Mouse (Mus musculus) intestine, embryonic 14.5 days (tissue): ENCODE results near the gene Plppr1. TPM values are rescaled to one million over a fixed set of nuclear protein-coding genes. Genes with fewer than 3 reads are reported as not detected.
A peak's percentile ranks its signal among the peaks of the same experiment; 100 is the strongest.

Experiments
- ATAC-seq: fragments of 200-750 bp; cut with Nextera tagmentation; replicated peaks from 2 replicates; pipeline ENCODE4 v1.8.0; 2017; ENCODE audit warnings: low read depth, moderate number of reproducible peaks, moderate TSS enrichment, moderate library complexity; ENCODE audit not compliant: low FRiP score, low TSS enrichment
- DNase-seq: peaks from one replicate; pipeline ENCODE4 v3.0.0-alpha.2; 2018; ENCODE audit warnings: low spot score
- H3K27ac ChIP-seq: fragments of 300-500 bp; sonication (generic); 2 replicates; pipeline ENCODE4 v1.5.1; 2014; ENCODE audit warnings: low read depth, mild to moderate bottlenecking, control low read depth
- H3K27me3 ChIP-seq: fragments of 300-500 bp; sonication (generic); replicated peaks from 2 replicates; pipeline ENCODE4 v1.6.1; 2014; ENCODE audit warnings: low read length, control low read depth; ENCODE audit not compliant: control insufficient read depth, insufficient read depth
- H3K36me3 ChIP-seq: fragments of 300-500 bp; sonication (generic); 2 replicates; pipeline ENCODE4 v1.6.1; 2014; ENCODE audit warnings: low read length, control low read depth; ENCODE audit not compliant: control insufficient read depth, insufficient read depth
- H3K4me1 ChIP-seq: fragments of 300-500 bp; sonication (generic); replicated peaks from 2 replicates; pipeline ENCODE4 v1.6.1; 2014; ENCODE audit warnings: low read length, control low read depth, mixed read lengths; ENCODE audit not compliant: control insufficient read depth, insufficient read depth
- H3K4me2 ChIP-seq: fragments of 300-500 bp; sonication (generic); 2 replicates; pipeline ENCODE4 v1.6.1; 2014; ENCODE audit warnings: low read length
- H3K4me3 ChIP-seq: fragments of 300-500 bp; sonication (generic); 2 replicates; pipeline ENCODE4 v1.5.1; 2014; ENCODE audit warnings: low read depth, low read length, control low read depth, mixed read lengths
- H3K9ac ChIP-seq: fragments of 300-500 bp; sonication (generic); 2 replicates; pipeline ENCODE4 v1.6.1; 2014; ENCODE audit warnings: mild to moderate bottlenecking, low read length
- H3K9me3 ChIP-seq: fragments of 300-500 bp; sonication (generic); 2 replicates; pipeline ENCODE4 v1.6.1; 2016; ENCODE audit warnings: low read length, control low read depth; ENCODE audit not compliant: control insufficient read depth
- WGBS: fragments of 180-500 bp; shearing (Covaris S2); extraction: QIAGEN DNeasy Blood & Tissue Kit; methylation state at CpG from one replicate; pipeline ENCODE4 v1.1.7; 2014; 5-methylcytosine and 5-hydroxymethylcytosine counted together
- polyA plus RNA-seq: library from polyadenylated mRNA; unstranded; fragments of >200 nt; fragmentation: Nextera tagmentation; extraction: Ambion mirVana; gene quantifications from 2 replicates; pipeline ENCODE4 v1.2.1, GENCODE M21; 2014

The Plppr1 gene
- polyA plus RNA-seq, 1 experiment from 2014 or later, result 1.3 TPM

- Histone ChIP-seq H3K4me3 (no peak overlapping the region), H3K4me1 (0 out of 2 replicates have a peak, but pooled peaks cover 4% of the 10 kb centered on the region), H3K9ac (no peak overlapping the region), H3K36me3 (no peaks in the 10 kb centered on the region), H3K4me2 (no peak overlapping the region), H3K9me3 (no peaks in the 10 kb centered on the region), H3K27ac (no peak overlapping the region; the same call in 1 of the 2 replicates), H3K27me3 (no peaks in the 10 kb centered on the region)
- 55% methylated on average over 2 of the region's 2 CpGs for WGBS
- ATAC-seq, result peak; percentile 81
- no peak for DNase-seq
Observed at GRCm38 (mm10) chr4:49179471-49180181, 120.6 kb downstream of the Plppr1 start.

- WGBS, result 61% methylated on average over 3 of the region's 3 CpGs
- DNase-seq (no peak), ATAC-seq (no peak)
- no peaks in the 10 kb centered on the region for H3K9me3 ChIP-seq
- no peaks in the 10 kb centered on the region for H3K36me3 ChIP-seq
- H3K27ac ChIP-seq, result no peak overlapping the region
- H3K4me1 ChIP-seq, result no peaks in the 10 kb centered on the region
- no peak overlapping the region for H3K9ac ChIP-seq
- no peaks in the 10 kb centered on the region for H3K27me3 ChIP-seq
- H3K4me3 ChIP-seq, result no peak overlapping the region
- no peak overlapping the region for H3K4me2 ChIP-seq
Observed at GRCm38 (mm10) chr4:49189991-49190526, 131.0 kb downstream of the Plppr1 start.

- WGBS, result 43% methylated on average over 8 of the region's 8 CpGs
- ATAC-seq (no peak), DNase-seq (no peak)
Observed at GRCm38 (mm10) chr4:49197125-49197747, 138.2 kb downstream of the Plppr1 start.

DNA sequence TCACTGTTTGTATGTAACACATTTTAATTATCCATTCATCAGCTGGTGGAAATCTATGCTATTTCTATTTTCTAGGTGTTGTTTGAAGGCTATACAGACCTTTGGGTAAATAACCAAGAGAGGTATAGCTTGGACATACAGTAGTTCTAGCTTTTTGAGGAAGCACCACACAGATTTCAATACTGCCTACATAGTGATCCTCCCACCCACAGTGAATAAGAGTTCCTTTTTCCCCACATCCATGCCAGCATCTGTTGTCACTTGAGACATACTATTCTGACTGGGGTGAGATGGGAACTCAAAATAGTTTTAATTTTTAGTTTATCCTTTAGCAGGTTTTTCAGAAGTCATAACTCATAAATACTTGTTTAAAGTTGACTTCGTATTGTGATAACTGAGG, 151.4 kb downstream of the Plppr1 start:
- WGBS, result 81% methylated on average over 1 of the region's 1 CpGs
- H3K4me1 ChIP-seq, result peaks cover 9% of the 10 kb centered on the region; the same call in 1 of the 2 replicates
- no peak overlapping the region for H3K27ac ChIP-seq
- H3K36me3 ChIP-seq, result no peaks in the 10 kb centered on the region
- H3K27me3 ChIP-seq, result no peaks in the 10 kb centered on the region
- H3K9ac ChIP-seq, result no peak overlapping the region
- ATAC-seq (no peak), DNase-seq (no peak)
- H3K9me3 ChIP-seq, result no peaks in the 10 kb centered on the region
- no peak overlapping the region for H3K4me3 ChIP-seq
- no peak overlapping the region for H3K4me2 ChIP-seq

More at GRCm38 (mm10) chr4:49197125-49197747, 138.2 kb downstream of the Plppr1 start:
- Histone ChIP-seq H3K4me2 (no peak overlapping the region), H3K9me3 (no peaks in the 10 kb centered on the region), H3K27me3 (no peaks in the 10 kb centered on the region), H3K9ac (no peak overlapping the region), H3K4me1 (peaks cover 5% of the 10 kb centered on the region), H3K27ac (no peak overlapping the region), H3K4me3 (no peak overlapping the region), H3K36me3 (no peaks in the 10 kb centered on the region)

GRCm38 (mm10) chr4:49211582-49211981, 152.5 kb downstream of the Plppr1 start:
- H3K4me2 ChIP-seq, result no peak overlapping the region
- no peak overlapping the region; the same call in 1 of the 2 replicates for H3K27ac ChIP-seq
- H3K27me3 ChIP-seq, result no peaks in the 10 kb centered on the region
- H3K4me3 ChIP-seq, result no peak overlapping the region
- peaks cover 9% of the 10 kb centered on the region; the same call in 1 of the 2 replicates for H3K4me1 ChIP-seq
- no peaks in the 10 kb centered on the region for H3K36me3 ChIP-seq
- ATAC-seq, result no peak
- H3K9ac ChIP-seq, result no peak overlapping the region
- WGBS, result 72% methylated on average over 5 of the region's 5 CpGs
- no peaks in the 10 kb centered on the region for H3K9me3 ChIP-seq
- DNase-seq, result no peak

DNA sequence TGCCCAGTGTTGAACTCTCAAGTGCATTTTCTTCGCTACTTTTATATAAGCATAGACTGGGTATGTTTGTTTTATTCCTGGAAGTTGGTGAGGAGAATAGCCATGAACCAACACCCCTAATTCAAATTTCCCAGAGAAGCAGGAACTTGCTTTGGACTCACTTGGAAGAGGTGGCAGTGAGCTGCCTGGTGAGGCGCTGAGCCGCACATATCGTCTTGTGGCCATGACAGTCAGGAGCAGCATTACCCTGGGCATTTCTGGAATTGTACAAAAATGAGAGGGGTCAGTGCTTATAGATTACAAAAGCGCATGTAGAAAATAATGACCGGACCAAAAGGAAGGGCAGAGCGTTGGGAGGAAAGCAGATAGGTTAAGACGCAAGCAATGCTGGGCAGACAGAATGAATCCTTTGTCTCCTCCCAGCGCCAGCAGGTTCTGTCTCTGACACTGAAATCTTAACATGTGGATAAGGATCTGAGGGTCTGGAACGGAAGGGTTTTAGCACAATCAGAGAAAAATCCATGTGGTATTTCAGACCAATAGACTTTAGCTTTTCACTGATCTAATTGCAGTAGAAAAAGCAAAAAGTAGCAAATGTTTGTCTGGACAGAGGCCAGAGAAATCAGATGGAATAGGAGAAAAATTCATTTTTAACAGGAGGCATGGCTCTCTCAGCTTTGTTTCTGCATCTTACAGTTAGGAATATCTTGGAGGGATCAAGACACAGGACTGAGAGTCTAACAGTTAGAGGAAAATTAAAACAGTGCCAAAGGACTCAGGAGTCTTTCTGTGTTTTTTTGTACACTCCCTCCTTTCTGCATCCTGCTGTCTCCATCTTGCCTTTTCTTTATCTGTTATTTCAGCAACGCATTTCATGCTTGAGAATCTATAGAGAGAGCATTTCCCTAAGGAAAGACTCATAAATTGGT, 153.8 kb downstream of the Plppr1 start:
- DNase-seq (no peak), ATAC-seq (no peak)
- WGBS, result 59% methylated on average over 11 of the region's 11 CpGs
- Histone ChIP-seq H3K4me2 (0 out of 2 replicates have a peak overlapping the region, but pooled peaks have one; percentile 5), H3K4me1 (peaks cover 9% of the 10 kb centered on the region; the same call in 1 of the 2 replicates), H3K27me3 (no peaks in the 10 kb centered on the region), H3K36me3 (no peaks in the 10 kb centered on the region), H3K27ac (peak overlapping the region; percentile 61), H3K9ac (no peak overlapping the region), H3K9me3 (no peaks in the 10 kb centered on the region), H3K4me3 (no peak overlapping the region)

DNA sequence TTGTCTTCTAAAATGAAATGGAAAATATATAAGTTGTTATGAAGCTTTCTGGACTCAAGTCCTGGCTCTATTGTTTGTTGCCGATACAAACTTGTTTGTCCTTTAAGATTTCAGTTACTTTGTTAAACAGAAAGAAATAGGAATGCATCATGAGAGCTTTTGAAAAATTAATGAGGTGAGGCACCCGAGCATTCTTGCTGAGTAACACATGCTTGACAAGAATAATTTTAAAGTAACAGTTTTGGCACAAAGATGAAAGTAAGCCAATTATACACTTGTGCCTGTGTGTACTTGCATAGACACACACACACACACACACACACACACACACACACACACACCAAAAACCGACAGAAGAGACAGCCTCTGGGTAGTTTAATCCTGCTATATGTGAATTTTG, 155.3 kb downstream of the Plppr1 start:
- ATAC-seq (no peak), DNase-seq (no peak)
- Histone ChIP-seq H3K9me3 (no peaks in the 10 kb centered on the region), H3K4me1 (peaks cover 9% of the 10 kb centered on the region; the same call in 1 of the 2 replicates), H3K4me2 (no peak overlapping the region), H3K4me3 (no peak overlapping the region), H3K36me3 (no peaks in the 10 kb centered on the region), H3K9ac (no peak overlapping the region), H3K27ac (no peak overlapping the region), H3K27me3 (no peaks in the 10 kb centered on the region)
- WGBS, result 79% methylated on average over 3 of the region's 3 CpGs

DNA sequence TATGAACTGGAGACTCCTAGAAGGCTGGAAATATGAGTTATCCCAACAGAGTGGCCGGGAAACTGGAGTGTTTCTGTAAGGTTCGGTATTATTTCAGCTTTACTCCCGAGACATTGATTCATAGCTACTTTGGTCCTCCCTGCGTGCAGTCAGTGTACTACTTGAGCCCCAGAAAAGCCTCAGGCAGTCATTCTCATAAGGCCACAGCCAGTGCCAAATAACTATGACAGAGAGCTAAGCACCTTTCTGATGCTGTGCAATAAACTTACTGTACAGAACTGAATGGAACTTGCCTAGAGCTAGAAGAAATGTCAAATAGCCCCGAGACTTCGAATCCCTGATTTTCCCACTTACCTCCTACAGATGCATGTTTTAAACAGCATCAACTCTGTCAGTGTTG, 164.4 kb downstream of the Plppr1 start:
- no peak overlapping the region for H3K9ac ChIP-seq
- H3K27me3 ChIP-seq, result no peaks in the 10 kb centered on the region
- 69% methylated on average over 6 of the region's 6 CpGs for WGBS
- no peaks in the 10 kb centered on the region for H3K9me3 ChIP-seq
- H3K4me3 ChIP-seq, result no peak overlapping the region
- H3K4me2 ChIP-seq, result no peak overlapping the region
- DNase-seq, result no peak
- H3K4me1 ChIP-seq, result no peaks in the 10 kb centered on the region
- no peak for ATAC-seq
- H3K27ac ChIP-seq, result no peak overlapping the region
- no peaks in the 10 kb centered on the region for H3K36me3 ChIP-seq
